Comparison of ENCODE assay signal across 11 mouse cellular contexts in the genomic region with DNA sequence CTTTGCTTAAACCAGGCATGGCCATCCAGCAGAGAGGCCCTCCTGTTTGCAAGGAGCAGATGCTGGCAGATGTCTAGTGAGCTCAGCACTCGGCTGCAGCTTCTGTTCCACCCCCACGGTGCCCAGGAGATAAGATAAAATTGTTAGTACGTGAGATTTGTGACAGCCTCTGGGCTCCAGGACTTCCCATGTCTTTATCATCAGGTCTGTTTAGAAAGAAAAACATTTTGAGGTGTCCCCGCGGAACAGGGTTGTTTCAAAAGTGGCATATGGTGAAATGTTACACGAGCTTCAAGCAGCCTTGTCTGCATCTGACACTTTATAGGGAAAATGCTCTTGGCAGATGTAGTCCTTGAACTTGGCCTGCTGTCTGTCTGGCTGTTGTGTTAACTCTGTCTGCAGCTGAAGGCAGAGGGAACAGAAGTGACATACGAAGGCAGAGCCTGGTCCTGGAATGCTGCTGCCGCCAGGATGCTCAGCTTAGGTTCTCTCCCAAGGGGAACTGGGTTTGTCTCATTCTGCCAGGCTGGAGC.
DNase-seq lines count a peak whose midpoint lies in the region; ATAC-seq lines count a peak whose summit lies in the region.
"Had no signal": no experiment of that assay in that cellular context is flagged by ENCODE, and none has a peak within 500 bp of the region (broad histone marks: within the 10 kb centered on the region; RNA-seq: fewer than 3 reads in every experiment).

No protein-coding gene starts in this region.

- H3K27ac ChIP-seq in heart, embryonic 16.5 days (ENCODE audit: low read length): peak overlapping the region; percentile 58; the same call in 1 of the 2 replicates
- H3K27ac ChIP-seq: lung, embryonic 15.5 days had no signal

- no peak overlapping the region for H3K9ac ChIP-seq in heart, embryonic 16.5 days (ENCODE audit: low read length)
- H3K9ac ChIP-seq: lung, embryonic 15.5 days had no signal

- peaks cover 13% of the 10 kb centered on the region; the same call in 1 of the 2 replicates for H3K4me1 ChIP-seq in heart, embryonic 16.5 days (ENCODE audit: control insufficient read depth, insufficient read depth, low read length)

- ATAC-seq in heart, embryonic 16.5 days (replicated peaks; ENCODE audit: extremely low read depth, insufficient read depth, low FRiP score): peak; percentile 82
- ATAC-seq in inflammation-experienced regulatory T-cells, adult 6 months: no peak

- H3K9me3 ChIP-seq in heart, embryonic 16.5 days (replicated peaks; ENCODE audit: control insufficient read depth, low read length): no peaks in the 10 kb centered on the region
- H3K9me3 ChIP-seq: lung, embryonic 15.5 days had no signal

- no peaks in the 10 kb centered on the region for H3K36me3 ChIP-seq in heart, embryonic 16.5 days (ENCODE audit: control insufficient read depth, insufficient read depth)
- H3K36me3 ChIP-seq: lung, embryonic 15.5 days had no signal

- peak overlapping the region; percentile 6; the same call in 1 of the 2 replicates for H3K4me2 ChIP-seq in heart, embryonic 16.5 days (ENCODE audit: low read depth, low read length)
- H3K4me2 ChIP-seq: lung, embryonic 15.5 days had no signal

- WGBS in heart, embryonic 16.5 days: 7% methylated on average over 8 of the region's 8 CpGs

- no peak overlapping the region for H3K4me3 ChIP-seq in heart, embryonic 16.5 days (ENCODE audit: low read length)
- H3K4me3 ChIP-seq: lung, embryonic 15.5 days had no signal

- no peaks in the 10 kb centered on the region for H3K27me3 ChIP-seq in heart, embryonic 16.5 days (ENCODE audit: control insufficient read depth, insufficient read depth, low read length)
- H3K27me3 ChIP-seq: lung, embryonic 15.5 days had no signal

- DNase-seq in layer of hippocampus, adult 8-10 months (ENCODE audit: low spot score in 2 of 2): peak; percentile 12 to 37
- no peak for DNase-seq in layer of hippocampus, adult 9-10 months (ENCODE audit: low spot score)
- peak; percentile 49 for DNase-seq in MN1 (ENCODE audit: low spot score)
- peak; percentile 55 for DNase-seq in brain, adult 2 months (ENCODE audit: low read depth, low spot score)
- no peak for DNase-seq in adrenal gland, adult 18-20 months (ENCODE audit: low spot score in 2 of 2)
- DNase-seq in lung, postnatal 25 days (ENCODE audit: low spot score): no peak
- DNase-seq: adrenal gland, postnatal 10 days; cerebellum, adult 8-10 months had no signal

Comparison
In these comparisons a context has a peak if more than half of its experiments do, and no peak if none do; other contexts are left out.
1. DNase-seq: peak in layer of hippocampus, adult 8-10 months (2 of 2), MN1 (single experiment) and brain, adult 2 months (single experiment); none in layer of hippocampus, adult 9-10 months (single experiment), adrenal gland, adult 18-20 months (0 of 2) and lung, postnatal 25 days (single experiment).